Mouse (Mus musculus) ovary, postnatal 14 days (tissue): ENCODE measurements around the gene Uqcr10.

Experiments used
- DNase-seq: peaks from one replicate; pipeline ENCODE4 v3.0.0; 2022; ENCODE audit warnings: low spot score

The Uqcr10 gene

DNA sequence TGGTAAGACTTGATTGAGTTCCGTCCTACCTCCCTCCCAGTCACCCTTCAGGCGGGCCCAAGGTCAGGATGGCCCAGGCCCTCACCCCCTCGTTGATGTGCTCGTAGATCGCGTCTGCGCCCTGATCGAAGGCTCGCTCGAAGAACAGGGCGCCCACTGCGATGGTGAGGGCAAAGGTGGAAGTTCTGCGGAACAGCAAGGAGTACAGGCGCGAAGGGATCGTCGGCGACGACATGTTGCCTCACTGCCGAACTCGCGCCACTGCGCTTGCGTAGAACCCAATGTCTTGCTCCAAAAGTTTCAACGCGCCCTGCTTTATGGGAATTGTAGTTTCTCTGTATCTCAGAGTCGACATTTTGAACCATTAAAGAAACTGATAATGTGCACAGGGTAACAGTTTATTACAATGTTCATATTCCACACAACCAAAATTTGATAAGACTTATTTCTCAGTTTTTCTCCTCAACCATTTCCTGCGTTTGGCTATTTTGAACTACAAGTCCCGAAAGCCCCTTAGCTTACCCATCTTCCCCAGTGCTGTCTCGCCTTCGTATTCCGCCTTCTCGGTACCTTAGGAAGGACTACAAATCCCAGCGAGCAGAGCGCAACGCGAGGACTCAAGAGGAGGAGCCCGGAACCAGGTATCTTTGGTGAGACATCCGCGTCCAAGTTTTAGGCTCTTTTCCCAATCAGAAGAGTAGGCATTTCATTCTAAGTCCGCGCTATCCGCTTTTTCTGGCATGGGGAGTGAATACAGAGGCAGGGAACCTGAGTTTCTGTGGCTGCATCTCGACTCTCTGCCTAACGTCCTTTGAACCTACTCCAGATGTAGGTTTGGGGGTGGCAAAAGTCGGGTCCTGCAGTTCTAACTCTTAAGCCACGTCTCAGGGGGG lies at the start of gene Uqcr10, which contains the start of gene Zmat5:
TSS of gene Uqcr10 (minus strand) at position 271 of the 893 bp plus-strand sequence.
TSS of gene Zmat5 (plus strand) at position 607 of the 893 bp plus-strand sequence.
- peak; percentile 85 for DNase-seq

- no peak for DNase-seq
Observed at GRCm38 (mm10) chr11:4752836-4753235, 48.7 kb upstream of the Uqcr10 start.

GRCm38 (mm10) chr11:4750263-4750662 lies 46.1 kb upstream of the Uqcr10 start:
- DNase-seq: peak; percentile 61

- no peak for DNase-seq
Observed at GRCm38 (mm10) chr11:4747285-4747684, 43.1 kb upstream of the Uqcr10 start.

DNA sequence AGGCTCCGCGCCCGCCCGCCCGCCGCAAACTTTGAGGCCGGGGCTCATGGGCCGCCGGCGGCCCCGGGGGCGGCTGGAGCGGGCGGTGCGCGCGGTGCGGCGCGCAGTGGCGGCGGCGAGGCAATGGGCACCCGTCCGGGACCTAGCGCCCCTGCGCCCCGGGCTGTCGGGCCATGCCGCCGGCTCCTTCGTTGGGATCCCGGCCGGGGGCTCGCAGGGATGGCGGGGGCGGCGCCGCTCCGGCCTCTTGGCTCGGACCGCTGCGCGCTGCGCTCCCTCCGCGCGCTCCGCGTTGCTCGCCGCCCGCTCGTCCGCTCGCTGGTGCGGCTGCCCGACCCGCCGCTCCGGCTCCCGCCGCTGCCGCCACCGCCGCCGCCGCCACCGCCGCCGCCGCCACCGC lies 42.6 kb upstream of the Uqcr10 start, which contains the start of gene Cabp7:
TSS of gene Cabp7 (minus strand) at position 46 of the 400 bp plus-strand sequence.
- no peak for DNase-seq

DNA sequence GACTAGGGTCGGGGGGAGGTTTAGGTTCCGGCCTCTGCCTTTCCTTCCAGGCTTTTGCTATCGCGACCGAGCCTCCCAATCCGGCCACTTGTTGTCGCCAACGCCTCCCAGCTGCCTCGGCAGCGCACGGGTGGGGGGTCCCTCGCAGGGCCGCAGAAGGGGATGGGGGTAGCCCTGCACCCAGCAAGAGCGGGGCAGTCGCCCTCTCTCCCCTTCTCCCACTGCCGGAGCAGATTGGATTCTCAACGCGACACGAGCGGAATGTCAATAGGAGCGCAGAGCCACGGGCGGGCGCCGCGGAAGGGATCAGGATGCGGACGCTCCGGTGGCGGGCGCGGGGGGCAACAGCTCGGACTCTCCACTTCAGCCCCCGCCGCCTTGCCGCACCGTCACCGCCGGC lies 41.8 kb upstream of the Uqcr10 start:
- no peak for DNase-seq

DNA sequence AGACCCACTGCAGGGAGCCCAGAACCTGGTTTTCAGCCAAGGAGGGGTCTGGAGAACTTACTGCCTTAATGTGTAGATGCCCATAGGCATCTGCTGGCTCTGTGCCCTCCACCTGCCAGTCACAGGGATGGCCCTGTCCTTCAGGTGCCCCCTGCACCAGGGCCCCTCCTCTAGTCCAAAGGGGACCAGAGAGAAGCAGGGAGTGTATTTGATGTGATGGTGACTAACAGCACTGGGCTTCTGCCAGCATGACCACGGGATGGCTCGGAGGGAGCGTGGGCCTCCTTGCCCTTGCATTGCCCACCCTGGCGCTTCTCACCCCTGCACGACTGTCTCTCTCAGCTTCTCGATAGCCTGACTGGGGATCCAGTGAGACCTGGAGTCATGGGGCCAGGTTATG lies 40.5 kb upstream of the Uqcr10 start:
- DNase-seq: no peak

DNA sequence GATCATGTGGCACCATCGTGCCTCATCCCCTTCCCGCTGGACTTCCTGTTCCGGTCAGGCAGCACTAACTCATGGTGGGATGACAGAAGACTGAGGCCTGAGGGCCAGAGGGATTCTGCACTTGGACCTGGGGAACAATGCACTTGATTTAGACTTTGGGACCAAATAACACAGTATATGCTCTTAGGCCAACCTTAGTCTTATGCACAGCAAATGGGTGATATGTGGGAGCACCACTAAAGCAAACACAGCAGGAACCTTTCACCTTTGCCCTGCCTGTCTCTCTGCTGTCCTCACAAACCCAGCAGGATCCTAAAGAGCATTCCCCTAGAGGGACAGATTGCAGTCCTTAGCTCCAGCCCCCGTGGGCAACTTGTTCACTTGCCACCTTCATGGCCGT lies 36.6 kb upstream of the Uqcr10 start:
- DNase-seq: no peak

DNA sequence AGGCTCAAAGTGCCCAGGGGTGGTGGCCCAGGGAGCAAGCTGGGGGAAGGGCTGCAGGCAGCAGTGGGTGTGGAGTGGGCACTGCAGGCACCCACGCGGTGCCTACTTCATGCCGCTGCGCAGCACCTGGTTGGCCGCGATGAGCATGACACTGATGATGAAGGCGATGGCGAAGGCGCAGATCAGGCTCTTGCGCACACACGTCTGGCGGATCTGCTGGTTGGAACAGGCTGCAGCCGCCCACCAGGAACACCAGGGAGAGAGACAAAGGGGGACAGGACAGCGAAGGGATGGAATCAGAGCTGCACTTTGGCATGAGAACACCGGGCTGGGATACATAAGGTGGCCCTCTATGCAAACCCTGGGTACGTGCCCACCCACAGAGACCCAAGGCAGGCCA lies 34.6 kb upstream of the Uqcr10 start:
- DNase-seq: no peak

DNA sequence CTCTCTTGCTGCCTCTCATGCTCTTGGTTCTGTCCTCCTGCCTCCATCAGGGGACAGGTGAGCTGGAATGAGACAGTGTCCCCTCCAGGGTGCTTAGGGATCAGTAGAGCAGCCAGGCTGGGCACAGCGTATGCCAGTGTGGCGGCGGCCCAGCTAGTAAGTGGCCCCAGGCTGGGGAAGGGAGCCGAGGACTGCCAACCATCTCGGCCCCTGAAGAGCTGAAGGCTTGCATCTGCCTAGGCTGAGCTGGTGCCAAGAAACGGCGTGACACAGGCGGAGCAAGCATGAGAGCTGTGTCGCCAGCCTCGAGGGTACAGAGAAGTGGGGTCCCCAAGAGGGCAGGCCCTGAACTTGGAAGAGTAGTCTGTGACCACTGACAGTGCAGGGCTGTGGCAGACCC lies 33.5 kb upstream of the Uqcr10 start:
- no peak for DNase-seq

- no peak for DNase-seq
Observed at GRCm38 (mm10) chr11:4736355-4736754, 32.2 kb upstream of the Uqcr10 start.

GRCm38 (mm10) chr11:4734179-4734578 lies 30.0 kb upstream of the Uqcr10 start:
- DNase-seq: no peak

DNA sequence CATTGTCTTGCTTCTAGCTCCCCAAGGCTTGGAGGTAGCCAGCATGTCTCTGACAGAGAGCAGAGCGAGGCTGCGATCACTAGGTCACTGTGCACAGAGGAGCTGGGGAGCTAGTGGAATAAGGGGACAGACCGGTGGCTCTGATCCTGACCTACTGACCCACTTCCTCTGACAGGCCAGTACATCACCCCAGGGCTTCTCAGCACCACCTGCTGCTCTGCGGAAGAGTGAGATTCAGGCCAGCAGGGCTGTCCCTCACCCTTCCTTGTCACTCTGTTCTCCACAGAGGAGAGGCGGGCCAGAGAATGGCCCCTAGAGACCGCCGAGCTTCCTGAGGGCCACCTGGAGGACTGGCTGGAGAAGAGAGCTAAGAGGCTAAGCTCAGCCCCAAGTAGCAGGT lies 27.6 kb upstream of the Uqcr10 start:
- no peak for DNase-seq

DNA sequence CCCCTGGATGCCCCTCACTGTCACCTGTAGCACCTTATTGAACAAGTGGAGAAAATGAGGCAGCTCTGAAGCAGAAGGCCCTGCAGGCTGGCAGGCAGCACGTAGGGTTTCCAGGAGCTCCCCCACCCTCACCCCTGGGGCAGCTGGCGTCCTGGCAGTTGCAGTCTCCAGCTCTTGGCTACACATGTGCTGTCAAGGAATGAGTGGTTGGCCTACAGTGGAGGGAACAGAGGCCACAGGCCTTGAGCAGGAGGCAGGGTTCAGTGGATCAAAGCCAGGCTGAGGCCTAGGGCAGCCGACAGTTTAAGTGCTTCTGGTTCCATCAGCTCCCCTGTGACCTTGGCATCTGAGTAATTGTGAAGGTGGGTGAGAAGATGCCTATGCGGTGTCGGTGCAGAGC lies 26.8 kb upstream of the Uqcr10 start:
- no peak for DNase-seq

DNA sequence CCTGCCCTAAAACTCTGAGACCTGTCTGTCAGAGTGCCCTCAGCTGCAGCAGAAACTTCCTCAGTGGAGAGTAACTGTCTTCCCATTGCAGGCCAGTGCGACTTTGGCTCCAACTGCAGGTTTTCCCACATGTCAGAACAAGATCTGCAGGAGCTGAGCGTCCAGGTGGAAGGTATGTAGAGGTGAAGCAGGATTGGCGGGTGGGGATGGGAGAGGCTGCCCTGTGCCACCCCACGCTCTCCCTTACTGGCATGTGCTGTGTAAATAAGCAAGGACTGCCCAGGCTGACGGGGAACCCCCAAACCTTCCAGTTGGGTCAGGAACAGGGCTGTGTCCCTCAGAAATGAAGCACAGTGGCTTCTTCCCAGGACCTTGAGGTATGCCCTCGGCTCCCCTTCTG lies 26.0 kb upstream of the Uqcr10 start:
- no peak for DNase-seq

DNA sequence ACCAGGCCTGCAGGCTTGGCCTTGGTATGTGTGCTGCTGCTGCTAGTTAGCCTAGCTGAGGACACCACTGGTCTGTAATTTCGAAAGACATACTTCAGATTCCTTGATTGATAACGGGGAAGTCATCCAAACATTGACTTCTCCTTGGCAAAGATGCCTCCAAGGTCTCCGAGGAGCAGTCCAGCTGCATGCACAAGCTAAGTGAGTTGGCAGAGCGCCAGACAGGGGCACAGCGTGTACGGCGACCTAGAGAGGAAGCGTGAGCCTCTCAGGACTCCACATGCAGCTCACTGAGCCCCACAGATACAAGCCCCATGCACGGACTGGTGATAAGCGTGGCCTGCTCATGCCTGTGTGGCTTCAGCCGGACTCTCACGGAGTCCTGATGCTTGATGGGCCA lies 25.5 kb upstream of the Uqcr10 start:
- DNase-seq: peak; percentile 32

DNA sequence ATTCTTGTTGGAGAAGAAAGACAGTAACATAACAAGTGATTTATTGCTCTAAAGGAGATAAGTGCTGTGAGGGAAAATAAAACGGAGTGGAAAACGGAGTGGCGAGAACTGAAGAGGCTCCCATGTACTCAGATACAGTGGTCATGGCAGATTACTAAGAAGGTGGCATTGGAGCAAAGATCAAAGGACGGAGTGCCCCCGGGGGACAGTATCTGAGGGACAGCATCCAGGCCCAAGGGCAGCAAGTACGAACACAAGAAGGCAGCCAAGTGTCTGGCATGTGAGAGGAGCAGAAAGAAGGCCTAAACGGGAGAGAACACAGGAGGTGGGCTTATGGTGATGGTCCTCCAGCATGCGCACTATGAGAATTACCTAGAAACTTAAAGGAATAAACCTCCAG lies 17.6 kb upstream of the Uqcr10 start:
- no peak for DNase-seq

DNA sequence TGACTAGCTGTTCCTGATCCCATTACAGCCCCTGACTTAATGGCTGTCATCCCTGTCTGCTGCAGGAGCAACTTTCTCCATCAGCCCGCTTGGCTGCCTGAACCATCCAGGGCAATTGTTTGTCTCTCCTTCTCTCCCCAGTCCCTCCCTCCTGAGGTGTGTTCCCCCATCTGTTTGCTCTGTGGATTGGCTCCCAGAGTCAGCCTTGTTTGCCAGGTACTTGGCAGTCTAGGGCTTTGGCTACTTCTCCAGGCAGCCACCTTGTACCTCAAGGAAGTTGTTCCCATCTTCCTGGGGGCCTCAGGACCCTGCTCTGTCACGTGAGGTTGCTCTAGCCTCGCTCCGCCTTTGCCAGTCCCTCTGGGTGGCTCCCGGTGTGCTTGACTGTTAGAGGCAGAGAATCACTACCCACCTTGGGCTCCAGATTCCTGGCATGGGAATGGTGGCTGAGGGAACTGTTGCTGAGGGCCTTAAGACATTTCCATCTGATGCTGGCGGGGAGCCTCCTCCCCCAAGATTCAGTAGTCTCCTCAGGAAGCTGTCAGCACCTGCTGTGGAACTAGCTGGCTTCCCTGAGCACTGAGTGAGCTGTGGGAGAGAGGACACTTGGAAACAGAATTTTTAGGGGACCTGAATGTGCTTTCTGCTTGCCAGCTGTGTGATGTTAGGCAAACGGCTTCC lies 16.9 kb upstream of the Uqcr10 start:
- no peak for DNase-seq

- DNase-seq: no peak
Observed at GRCm38 (mm10) chr11:4720393-4720792, 16.3 kb upstream of the Uqcr10 start.

DNA sequence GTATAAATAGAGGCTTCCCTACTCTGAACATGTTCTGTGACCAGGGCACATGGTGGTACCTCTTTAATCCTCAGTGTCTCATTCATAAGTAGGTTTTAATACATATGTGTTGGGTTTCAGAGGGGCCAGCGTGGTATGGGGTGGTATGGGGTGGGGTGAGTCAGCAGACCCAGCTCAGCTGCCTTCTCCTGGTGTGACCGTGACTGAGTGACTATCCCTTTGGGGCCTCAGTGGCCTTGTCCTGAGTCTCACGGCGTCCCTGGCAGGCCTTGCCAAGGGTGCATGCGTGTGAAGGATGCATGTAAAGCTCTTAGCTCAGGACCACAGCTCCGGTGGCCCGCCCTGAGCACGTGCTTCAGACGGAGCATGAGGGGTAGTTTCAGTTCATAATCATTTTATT lies 15.8 kb upstream of the Uqcr10 start:
- DNase-seq: no peak

DNA sequence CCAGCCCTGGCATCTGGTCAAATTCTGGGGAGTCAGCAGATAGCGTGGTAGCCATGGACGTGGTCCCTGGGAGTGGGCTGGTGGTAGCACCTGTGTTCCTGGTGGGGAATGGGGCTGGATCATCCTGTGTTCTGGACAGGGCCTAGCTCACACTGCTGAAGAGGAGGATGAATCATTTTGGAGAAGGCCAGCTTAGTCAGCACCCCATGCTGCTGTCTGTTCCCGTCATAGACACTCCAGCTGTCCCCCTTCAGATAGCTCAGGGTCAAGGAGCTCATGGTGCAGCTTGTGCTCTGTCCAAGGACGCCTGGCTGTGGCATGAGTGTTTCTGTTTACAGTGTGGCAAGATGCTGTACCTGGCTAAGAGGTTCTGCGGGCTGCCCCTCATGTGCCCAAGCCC lies 14.4 kb upstream of the Uqcr10 start:
- no peak for DNase-seq

DNA sequence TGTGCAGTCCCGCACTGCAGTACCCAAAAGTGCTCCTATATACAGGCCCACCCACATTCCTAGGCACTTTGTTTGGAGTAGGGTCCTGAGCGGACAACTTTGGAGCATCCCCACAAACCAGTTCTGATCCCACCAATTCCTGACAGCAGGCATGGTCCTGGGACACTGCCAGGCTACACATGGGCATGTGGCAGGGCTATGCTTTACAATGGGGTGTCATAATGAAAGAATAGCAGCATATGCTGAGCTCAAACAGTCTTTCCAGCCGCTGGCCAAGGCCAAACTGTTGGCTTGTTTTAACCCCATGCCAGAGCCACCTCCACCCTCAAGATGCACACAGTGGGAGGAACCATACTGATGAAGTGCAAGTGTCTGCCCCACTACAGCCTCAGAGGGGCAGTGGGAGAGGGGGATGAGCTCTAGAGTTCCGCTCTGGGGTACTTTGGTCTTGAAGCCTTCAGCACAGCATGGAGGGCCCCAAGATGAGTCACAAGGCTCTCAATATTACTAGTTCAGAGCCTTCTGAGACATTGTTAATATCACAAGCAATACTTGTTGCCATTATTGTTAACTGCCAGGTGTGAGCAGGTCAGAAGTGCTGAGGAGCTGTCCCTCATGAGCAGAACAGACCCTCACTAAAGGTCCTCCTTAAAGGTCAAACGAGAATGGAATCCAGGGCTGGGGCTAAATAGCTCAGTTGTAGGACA lies 12.5 kb upstream of the Uqcr10 start:
- DNase-seq: no peak

- no peak for DNase-seq
Observed at GRCm38 (mm10) chr11:4715596-4715995, 11.5 kb upstream of the Uqcr10 start.
